Mouse (Mus musculus) kidney, adult 2 months (tissue): ENCODE measurements around the gene Dazap2.

Source experiments
- CTCF ChIP-seq: fragments of 200-500 bp; conservative IDR thresholded peaks from 2 replicates; pipeline ENCODE4 v1.5.1; 2011; ENCODE audit warnings: low read depth, mild to moderate bottlenecking, control low read depth, low read length, moderate library complexity, mixed read lengths; ENCODE audit not compliant: insufficient read depth, insufficient read length
- POLR2A ChIP-seq: fragments of 200-500 bp; IDR thresholded peaks from one replicate; pipeline ENCODE4 v1.6.1; 2011; ENCODE audit warnings: low read depth, low read length, control low read depth

DNA sequence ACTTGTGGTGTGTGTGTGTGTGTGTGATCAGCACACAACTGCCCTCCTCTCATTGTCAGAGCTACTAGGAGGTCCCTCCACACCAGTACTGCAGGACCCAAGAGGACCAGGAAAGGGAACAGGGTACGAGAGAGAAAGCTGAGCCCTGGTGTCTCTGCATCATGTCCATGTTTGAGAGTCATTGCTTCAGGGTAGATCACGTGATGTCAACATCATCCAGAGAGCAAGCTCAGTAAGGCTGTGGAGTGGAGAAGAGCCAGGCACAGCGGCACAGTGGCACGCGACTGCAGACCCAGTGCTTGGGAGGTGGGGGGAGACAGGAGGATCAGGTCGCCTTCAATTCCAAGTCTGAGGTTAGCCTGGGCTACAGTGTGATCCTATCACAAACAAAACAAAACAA lies 38.8 kb upstream of the Dazap2 start:
- TF ChIP-seq CTCF (no peak), POLR2A (no peak)
